Mouse (Mus musculus) mouse trophoblast stem cell (cell line): Measurements from ENCODE around the gene Ptprj.

ENCODE experiments used
- in situ Hi-C, 2 experiments: fragments of 300-500 bp; cut with MseI, MboI; formaldehyde crosslinking; loops; 2 replicates in 1 of 2; 3 replicates in 1 of 2; pipeline ENCODE4 v1.15.1; 2025

Gene Ptprj

GRCm38 (mm10) chr2:90525807-90526206 is 54.6 kb downstream of the Ptprj start:
- in situ Hi-C loops, result no loop called here

- in situ Hi-C loops, result no loop called here
Measured at GRCm38 (mm10) chr2:90522455-90522854, 58.0 kb downstream of the Ptprj start.

GRCm38 (mm10) chr2:90521909-90522308 is 58.5 kb downstream of the Ptprj start:
- in situ Hi-C loops, result no loop called here

GRCm38 (mm10) chr2:90518296-90518695 is 62.2 kb downstream of the Ptprj start:
- in situ Hi-C loops, result no loop called here

GRCm38 (mm10) chr2:90514969-90515368 is 65.5 kb downstream of the Ptprj start:
- in situ Hi-C loops, result no loop called here

GRCm38 (mm10) chr2:90509268-90509667 is 71.2 kb downstream of the Ptprj start:
- in situ Hi-C loops, result no loop called here

GRCm38 (mm10) chr2:90506143-90506542 is 74.3 kb downstream of the Ptprj start:
- in situ Hi-C loops, result no loop called here

GRCm38 (mm10) chr2:90504731-90505171 is 75.7 kb downstream of the Ptprj start:
- in situ Hi-C loops, result no loop called here

- in situ Hi-C loops, result no loop called here
Measured at GRCm38 (mm10) chr2:90503182-90503833, 77.1 kb downstream of the Ptprj start.

- in situ Hi-C loops, result no loop called here
Measured at GRCm38 (mm10) chr2:90502738-90503137, 77.7 kb downstream of the Ptprj start.

GRCm38 (mm10) chr2:90501708-90502107 is 78.7 kb downstream of the Ptprj start:
- in situ Hi-C loops, result no loop called here

- in situ Hi-C loops, result no loop called here
Measured at GRCm38 (mm10) chr2:90500892-90501291, 79.6 kb downstream of the Ptprj start.

- in situ Hi-C loops, result no loop called here
Measured at GRCm38 (mm10) chr2:90499002-90499401, 81.4 kb downstream of the Ptprj start.

- in situ Hi-C loops, result no loop called here
Measured at GRCm38 (mm10) chr2:90497551-90497950, 82.9 kb downstream of the Ptprj start.

GRCm38 (mm10) chr2:90496680-90497074 is 83.8 kb downstream of the Ptprj start:
- in situ Hi-C loops, result no loop called here

- in situ Hi-C loops, result no loop called here
Measured at GRCm38 (mm10) chr2:90496012-90496679, 84.3 kb downstream of the Ptprj start.

GRCm38 (mm10) chr2:90490279-90491046 is 90.0 kb downstream of the Ptprj start:
- in situ Hi-C loops, result no loop called here

- in situ Hi-C loops, result no loop called here
Measured at GRCm38 (mm10) chr2:90489839-90490238, 90.6 kb downstream of the Ptprj start.

- in situ Hi-C loops, result no loop called here
Measured at GRCm38 (mm10) chr2:90488690-90489590, 91.5 kb downstream of the Ptprj start.

- in situ Hi-C loops, result no loop called here
Measured at GRCm38 (mm10) chr2:90487471-90488238, 92.8 kb downstream of the Ptprj start.
